Mouse (Mus musculus): Measurements from ENCODE around the gene Fam206a. TPM values are rescaled to one million over a fixed set of nuclear protein-coding genes. Genes with fewer than 3 reads are reported as not detected.

The Fam206a gene
- polyA plus RNA-seq, 1 experiment = 14.0 TPM

DNA sequence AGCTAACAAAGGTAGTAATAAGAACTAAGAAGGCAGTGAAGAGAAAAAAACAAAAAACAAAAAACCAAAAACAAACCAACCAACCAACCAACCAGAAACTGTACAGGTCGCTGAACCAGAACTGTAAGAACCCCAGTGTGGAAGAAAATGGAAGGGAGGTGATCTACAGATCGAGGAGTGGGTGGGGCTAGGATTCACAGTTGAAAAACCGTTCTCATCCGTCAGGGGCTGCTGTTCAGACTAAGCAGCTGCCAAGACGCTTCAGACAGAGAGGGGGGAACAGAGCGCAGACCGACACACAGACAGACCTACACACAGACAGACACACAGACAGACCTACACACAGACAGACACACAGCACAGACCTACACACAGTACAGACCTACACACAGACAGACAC, 40.4 kb downstream of the Fam206a start:
- no peak overlapping the region for H3K27ac ChIP-seq (ENCODE audit: control insufficient read depth, insufficient read depth, low read depth, low read length)
- no peaks in the 10 kb centered on the region for H3K27me3 ChIP-seq (ENCODE audit: control insufficient read depth, insufficient read depth, low read length)
- TF ChIP-seq CTCF (IDR thresholded peaks at IDR 0.05; ENCODE audit: control insufficient read depth, insufficient read depth, insufficient replicate concordance, low read depth, low read length) (no peak), POLR2A (IDR thresholded peaks at IDR 0.05; ENCODE audit: control insufficient read depth, low read depth, low read length) (no peak)
- no peaks in the 10 kb centered on the region for H3K4me1 ChIP-seq (ENCODE audit: control insufficient read depth, insufficient read depth, low read length)
- H3K36me3 ChIP-seq (ENCODE audit: control insufficient read depth, insufficient read depth, low read length) = no peaks in the 10 kb centered on the region
- H3K4me3 ChIP-seq (ENCODE audit: control insufficient read depth, low read depth, low read length) = no peak overlapping the region

DNA sequence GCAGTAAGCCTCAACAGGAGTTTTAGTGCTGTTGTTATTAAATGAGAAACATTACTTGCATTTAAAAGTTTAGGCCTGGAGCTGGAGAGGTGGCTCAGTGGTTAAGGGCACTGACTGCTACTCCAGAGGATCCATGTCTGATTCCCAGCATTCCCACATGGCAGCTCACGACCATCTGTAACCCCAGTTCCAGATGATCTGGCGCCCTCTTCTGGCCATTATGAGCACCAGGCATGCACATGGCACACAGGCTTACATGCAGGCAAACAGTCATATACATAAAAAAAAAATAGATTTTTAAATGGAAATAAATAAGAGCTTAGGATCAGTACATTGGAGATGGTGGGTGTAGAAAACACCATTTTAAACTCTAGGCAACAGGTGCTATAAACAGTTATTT, 41.8 kb downstream of the Fam206a start:
- no peak overlapping the region for H3K27ac ChIP-seq (ENCODE audit: control insufficient read depth, insufficient read depth, low read depth, low read length)
- H3K4me3 ChIP-seq (ENCODE audit: control insufficient read depth, low read depth, low read length) = no peak overlapping the region
- H3K27me3 ChIP-seq (ENCODE audit: control insufficient read depth, insufficient read depth, low read length) = no peaks in the 10 kb centered on the region
- H3K4me1 ChIP-seq (ENCODE audit: control insufficient read depth, insufficient read depth, low read length) = no peaks in the 10 kb centered on the region
- no peaks in the 10 kb centered on the region for H3K36me3 ChIP-seq (ENCODE audit: control insufficient read depth, insufficient read depth, low read length)
- no peak for TF ChIP-seq POLR2A (IDR thresholded peaks at IDR 0.05; ENCODE audit: control insufficient read depth, low read depth, low read length)
- peak; percentile 61; the same call in 1 of the 2 replicates for TF ChIP-seq CTCF (IDR thresholded peaks at IDR 0.05; ENCODE audit: control insufficient read depth, insufficient read depth, insufficient replicate concordance, low read depth, low read length)

DNA sequence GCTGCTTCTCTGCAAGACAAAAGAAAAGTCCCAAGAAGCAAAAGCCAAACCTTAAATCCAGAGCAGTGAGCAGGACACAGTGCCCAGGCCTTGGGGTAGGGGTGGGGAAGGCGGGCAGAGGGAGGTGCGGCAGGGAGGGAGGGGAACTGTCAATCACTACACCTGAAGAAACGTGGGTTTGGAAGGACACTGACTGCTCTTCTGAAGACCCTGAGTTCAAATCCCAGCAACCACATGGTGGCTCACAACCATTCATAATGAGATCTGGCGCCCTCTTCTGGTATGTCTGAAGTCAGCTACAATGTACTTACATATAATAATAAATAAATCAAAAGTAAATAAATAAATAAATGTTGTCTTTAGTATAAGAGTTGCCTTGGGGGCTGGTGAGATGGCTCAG, 42.8 kb downstream of the Fam206a start:
- H3K4me1 ChIP-seq (ENCODE audit: control insufficient read depth, insufficient read depth, low read length) = no peaks in the 10 kb centered on the region
- H3K27ac ChIP-seq (ENCODE audit: control insufficient read depth, insufficient read depth, low read depth, low read length) = no peak overlapping the region
- no peaks in the 10 kb centered on the region for H3K36me3 ChIP-seq (ENCODE audit: control insufficient read depth, insufficient read depth, low read length)
- H3K27me3 ChIP-seq (ENCODE audit: control insufficient read depth, insufficient read depth, low read length) = no peaks in the 10 kb centered on the region
- TF ChIP-seq POLR2A (IDR thresholded peaks at IDR 0.05; ENCODE audit: control insufficient read depth, low read depth, low read length) (no peak), CTCF (IDR thresholded peaks at IDR 0.05; ENCODE audit: control insufficient read depth, insufficient read depth, insufficient replicate concordance, low read depth, low read length) (no peak)
- H3K4me3 ChIP-seq (ENCODE audit: control insufficient read depth, low read depth, low read length) = no peak overlapping the region

DNA sequence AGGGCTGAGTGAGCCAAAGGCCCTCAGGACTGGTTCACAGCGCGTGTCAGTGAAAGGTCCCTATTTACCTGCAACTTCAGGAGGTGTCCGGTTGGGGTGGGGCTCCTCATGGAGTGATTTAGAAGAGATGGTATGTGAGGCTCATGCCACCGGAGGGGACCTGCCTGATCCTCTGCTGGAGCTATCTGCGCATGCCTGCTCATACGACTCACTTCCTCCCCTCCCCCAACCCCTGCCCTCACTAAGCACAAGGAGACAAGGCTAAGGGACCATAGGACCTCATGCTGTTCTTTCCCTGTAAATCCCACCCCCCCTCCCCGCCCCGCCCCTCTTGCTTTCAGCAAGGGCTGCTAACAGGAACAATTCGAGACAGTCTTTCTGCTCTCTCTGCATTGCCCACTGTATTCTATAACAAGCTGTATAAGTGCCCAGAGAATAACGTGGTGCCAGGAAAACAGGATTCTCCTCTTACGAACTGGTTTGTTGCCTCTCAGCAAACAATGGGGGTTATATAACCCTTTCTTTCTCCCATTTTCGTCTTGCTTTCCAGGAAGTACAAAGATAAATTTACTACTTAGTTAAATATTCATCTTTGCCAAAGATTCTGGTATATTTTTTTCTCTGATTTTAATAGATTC, 43.9 kb downstream of the Fam206a start:
- no peaks in the 10 kb centered on the region for H3K36me3 ChIP-seq (ENCODE audit: control insufficient read depth, insufficient read depth, low read length)
- TF ChIP-seq POLR2A (IDR thresholded peaks at IDR 0.05; ENCODE audit: control insufficient read depth, low read depth, low read length) (no peak), CTCF (IDR thresholded peaks at IDR 0.05; ENCODE audit: control insufficient read depth, insufficient read depth, insufficient replicate concordance, low read depth, low read length) (no peak)

DNA sequence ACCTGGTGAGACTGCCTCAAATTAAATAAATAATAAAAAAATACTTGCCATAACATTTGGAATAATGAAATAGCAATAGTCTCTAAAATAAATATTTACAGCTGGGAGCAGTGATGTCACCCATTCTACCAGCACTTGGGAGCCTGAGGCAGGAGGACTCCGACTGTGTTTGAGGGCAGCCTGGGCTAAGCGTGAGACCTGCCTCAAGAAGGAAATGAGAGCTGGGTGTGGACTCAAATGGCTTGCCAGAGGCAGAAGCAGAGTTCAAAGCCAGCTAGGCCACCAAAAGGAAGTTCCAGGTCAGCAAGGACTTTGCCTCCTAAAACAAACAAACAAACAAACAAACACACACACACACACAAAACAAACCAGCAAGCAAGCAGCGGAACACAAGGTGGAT, 45.3 kb downstream of the Fam206a start:
- no peaks in the 10 kb centered on the region for H3K36me3 ChIP-seq (ENCODE audit: control insufficient read depth, insufficient read depth, low read length)
- no peak overlapping the region for H3K27ac ChIP-seq (ENCODE audit: control insufficient read depth, insufficient read depth, low read depth, low read length)
- H3K4me1 ChIP-seq (ENCODE audit: control insufficient read depth, insufficient read depth, low read length) = no peaks in the 10 kb centered on the region
- no peak overlapping the region for H3K4me3 ChIP-seq (ENCODE audit: control insufficient read depth, low read depth, low read length)
- H3K27me3 ChIP-seq (ENCODE audit: control insufficient read depth, insufficient read depth, low read length) = no peaks in the 10 kb centered on the region
- TF ChIP-seq POLR2A (IDR thresholded peaks at IDR 0.05; ENCODE audit: control insufficient read depth, low read depth, low read length) (no peak), CTCF (IDR thresholded peaks at IDR 0.05; ENCODE audit: control insufficient read depth, insufficient read depth, insufficient replicate concordance, low read depth, low read length) (no peak)

More for the DNA sequence above, 43.9 kb downstream of the Fam206a start:
- H3K27me3 ChIP-seq (ENCODE audit: control insufficient read depth, insufficient read depth, low read length) = no peaks in the 10 kb centered on the region
- H3K27ac ChIP-seq (ENCODE audit: control insufficient read depth, insufficient read depth, low read depth, low read length) = no peak overlapping the region
- no peaks in the 10 kb centered on the region for H3K4me1 ChIP-seq (ENCODE audit: control insufficient read depth, insufficient read depth, low read length)
- no peak overlapping the region for H3K4me3 ChIP-seq (ENCODE audit: control insufficient read depth, low read depth, low read length)

DNA sequence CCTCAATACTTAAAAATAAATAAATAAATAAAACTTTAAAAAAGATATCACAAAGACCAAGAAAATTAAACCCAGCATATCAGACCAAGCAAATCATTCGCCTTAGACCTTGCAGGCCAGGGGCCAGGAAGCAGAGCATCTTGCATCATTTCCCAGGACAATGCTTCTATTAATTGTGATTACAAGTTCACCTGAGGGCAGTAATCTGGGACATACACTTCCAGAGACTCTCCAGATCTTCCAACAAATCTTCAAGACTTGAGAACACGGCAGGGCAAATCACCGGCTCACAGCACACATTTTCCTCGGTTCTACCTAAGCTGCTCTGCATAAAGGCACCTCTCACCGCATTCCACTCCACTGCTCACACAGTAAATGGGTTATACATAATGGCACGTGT, 45.9 kb downstream of the Fam206a start:
- Histone ChIP-seq H3K36me3 (ENCODE audit: control insufficient read depth, insufficient read depth, low read length) (no peaks in the 10 kb centered on the region), H3K27ac (ENCODE audit: control insufficient read depth, insufficient read depth, low read depth, low read length) (no peak overlapping the region), H3K27me3 (ENCODE audit: control insufficient read depth, insufficient read depth, low read length) (no peaks in the 10 kb centered on the region), H3K4me3 (ENCODE audit: control insufficient read depth, low read depth, low read length) (no peak overlapping the region), H3K4me1 (ENCODE audit: control insufficient read depth, insufficient read depth, low read length) (no peaks in the 10 kb centered on the region)
- TF ChIP-seq POLR2A (IDR thresholded peaks at IDR 0.05; ENCODE audit: control insufficient read depth, low read depth, low read length) (no peak), CTCF (IDR thresholded peaks at IDR 0.05; ENCODE audit: control insufficient read depth, insufficient read depth, insufficient replicate concordance, low read depth, low read length) (no peak)

DNA sequence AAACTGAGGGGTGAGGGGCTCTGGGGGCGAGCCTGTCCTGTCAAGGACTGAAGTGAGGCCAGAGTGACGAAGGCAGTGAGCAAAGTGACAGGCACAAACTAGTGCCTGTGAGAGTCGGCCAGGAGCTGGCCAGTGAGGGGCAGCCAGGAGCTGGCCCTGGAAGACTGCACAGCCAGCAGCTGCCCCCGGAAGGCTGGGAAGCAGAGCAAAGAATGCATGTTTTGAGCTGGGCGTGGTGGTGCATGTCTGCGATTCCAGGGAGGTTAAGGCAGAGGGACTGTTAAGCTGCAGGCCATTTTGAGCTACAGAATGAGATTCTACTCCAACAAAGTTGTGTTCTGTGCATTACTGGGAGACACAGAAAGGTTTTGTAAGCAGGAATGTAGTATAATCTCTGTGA, 48.6 kb downstream of the Fam206a start:
- no peak for TF ChIP-seq CTCF (IDR thresholded peaks at IDR 0.05; ENCODE audit: control insufficient read depth, insufficient read depth, insufficient replicate concordance, low read depth, low read length)
- no peak for TF ChIP-seq POLR2A (IDR thresholded peaks at IDR 0.05; ENCODE audit: control insufficient read depth, low read depth, low read length)

More for the DNA sequence above, 48.6 kb downstream of the Fam206a start:
- Histone ChIP-seq H3K36me3 (ENCODE audit: control insufficient read depth, insufficient read depth, low read length) (no peaks in the 10 kb centered on the region), H3K4me1 (ENCODE audit: control insufficient read depth, insufficient read depth, low read length) (no peaks in the 10 kb centered on the region), H3K4me3 (ENCODE audit: control insufficient read depth, low read depth, low read length) (no peak overlapping the region), H3K27ac (ENCODE audit: control insufficient read depth, insufficient read depth, low read depth, low read length) (no peak overlapping the region), H3K27me3 (ENCODE audit: control insufficient read depth, insufficient read depth, low read length) (no peaks in the 10 kb centered on the region)

Data from testis, adult 2 months (tissue).